Mouse (Mus musculus) megakaryocyte, adult 5-6 weeks (primary cell): ENCODE results near the gene Klf12. TPM values are rescaled to one million over a fixed set of nuclear protein-coding genes. Genes with fewer than 3 reads are reported as not detected.
"Not testable (repeated sequence)": the region's sequence is repeated elsewhere in the genome, so short reads cannot be mapped to it uniquely, and the experiment has no call there.

Experiments
- ATAC-seq: 2 replicates; pipeline ENCODE4 v1.8.0; 2016; ENCODE audit warnings: mild to moderate bottlenecking, inconsistent platforms; ENCODE audit not compliant: poor library complexity, severe bottlenecking
- total RNA-seq, 2 experiments: library from RNA; stranded (forward) in 1 of 2; stranded (reverse) in 1 of 2; fragments of 153-499, 151-499 nt in 1 of 2; fragments of 221-1000, 200-1000 nt in 1 of 2; gene quantifications; 2 replicates each; pipeline versions ENCODE4 v1.2.3 to v1.2.4; 2015 to 2017

The Klf12 gene
- total RNA-seq, 2 experiments from 2014 or later = 0.11 TPM; not detected in 1

GRCm38 (mm10) chr14:99894708-99895383 lies 389.6 kb downstream of the Klf12 start:
- peak; percentile 88 for ATAC-seq

DNA sequence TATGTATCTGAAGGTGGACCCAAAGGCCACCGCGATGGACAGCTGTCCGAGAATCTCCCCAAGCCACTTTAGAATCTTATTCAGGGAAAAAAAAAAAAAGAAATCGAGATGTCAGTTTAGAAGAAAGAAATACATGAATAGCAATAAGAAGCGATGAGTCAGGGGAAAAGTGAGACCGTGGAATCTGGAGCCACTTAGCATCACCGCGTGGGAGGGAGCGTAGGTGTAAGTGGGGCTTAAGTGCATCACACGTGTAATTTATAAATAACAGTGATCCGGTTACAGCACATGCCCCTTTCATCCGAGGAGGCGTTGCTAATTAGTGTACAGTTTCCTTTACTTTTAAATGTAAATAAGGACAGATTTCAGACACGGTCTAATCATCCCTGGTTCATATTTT lies 390.4 kb downstream of the Klf12 start:
- no peak for ATAC-seq

GRCm38 (mm10) chr14:99886503-99886902 lies 398.0 kb downstream of the Klf12 start:
- ATAC-seq = no peak

DNA sequence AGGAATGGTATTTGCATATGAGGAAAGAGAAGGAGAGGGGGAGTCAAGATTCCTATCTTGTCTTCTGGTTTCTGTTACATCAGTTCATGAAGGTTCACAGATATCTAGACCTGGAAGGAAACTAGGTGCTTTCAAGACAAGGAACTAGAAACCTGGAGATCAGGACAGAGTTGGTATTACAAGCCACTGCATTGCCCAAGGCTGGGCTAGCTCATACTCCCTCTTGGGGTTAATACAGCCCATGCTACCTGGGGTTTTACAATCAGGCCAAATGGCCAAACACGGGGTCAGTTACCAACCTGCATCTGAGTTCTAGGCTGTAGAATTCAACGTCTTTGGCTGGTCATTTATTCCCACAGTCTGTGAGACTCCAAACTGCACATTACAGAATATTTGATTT lies 398.9 kb downstream of the Klf12 start:
- 0 out of 2 replicates have a peak, but pooled peaks have one; percentile 10 for ATAC-seq

DNA sequence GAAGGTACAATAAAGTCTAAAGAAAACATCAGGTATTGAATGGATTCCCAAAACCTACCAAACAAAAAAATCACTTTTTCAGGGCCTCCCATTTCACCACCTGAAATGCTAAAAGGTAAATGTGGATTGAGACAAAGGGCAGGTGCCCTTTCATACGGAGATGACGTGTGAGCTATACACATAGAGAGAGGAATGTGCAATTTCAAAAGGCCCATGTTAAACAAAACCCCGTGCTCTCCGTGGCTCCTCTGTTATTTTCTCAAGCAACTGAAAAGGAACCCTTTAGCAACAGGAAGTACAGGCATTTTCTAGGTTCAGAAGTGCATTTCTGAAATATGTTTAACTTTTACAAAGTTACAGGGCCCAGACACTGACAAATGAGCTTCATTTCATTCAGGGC lies 399.4 kb downstream of the Klf12 start:
- no peak for ATAC-seq

DNA sequence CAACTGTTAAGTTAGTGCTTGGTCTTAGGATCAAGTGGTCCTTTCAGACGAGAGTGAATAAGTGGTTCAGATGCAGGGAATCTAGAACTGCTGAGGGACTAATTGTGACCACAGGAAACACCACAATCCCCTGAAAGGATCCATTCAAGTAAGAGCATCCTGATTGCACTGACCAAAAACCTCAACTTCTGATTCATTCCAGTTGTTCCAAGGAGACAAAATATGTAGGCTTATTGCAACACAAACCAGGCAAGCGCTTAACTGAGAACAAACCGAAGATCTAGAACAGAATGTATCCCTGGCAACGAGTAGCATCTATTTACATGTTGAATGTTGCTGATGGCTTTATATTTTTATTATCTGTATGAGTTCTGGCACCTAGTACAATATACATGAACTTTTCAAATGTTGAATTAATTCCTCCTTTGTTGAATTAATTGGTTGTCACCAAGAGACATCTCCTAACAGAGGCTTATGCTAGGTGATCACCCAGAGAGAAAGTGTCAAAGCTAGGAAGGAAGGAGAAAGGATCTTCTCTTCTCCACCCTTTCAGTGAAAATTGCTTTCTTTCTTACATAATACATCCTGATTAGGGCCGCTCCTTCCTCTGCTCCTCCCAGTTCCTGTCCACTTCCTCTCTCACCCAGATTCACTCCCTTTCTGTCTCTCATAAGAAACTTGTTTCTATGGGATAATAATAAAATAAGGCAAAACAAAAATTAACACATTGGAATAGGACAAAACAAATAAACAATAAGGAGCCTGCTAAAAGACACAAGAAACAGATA lies 407.5 kb downstream of the Klf12 start:
- no peak for ATAC-seq

DNA sequence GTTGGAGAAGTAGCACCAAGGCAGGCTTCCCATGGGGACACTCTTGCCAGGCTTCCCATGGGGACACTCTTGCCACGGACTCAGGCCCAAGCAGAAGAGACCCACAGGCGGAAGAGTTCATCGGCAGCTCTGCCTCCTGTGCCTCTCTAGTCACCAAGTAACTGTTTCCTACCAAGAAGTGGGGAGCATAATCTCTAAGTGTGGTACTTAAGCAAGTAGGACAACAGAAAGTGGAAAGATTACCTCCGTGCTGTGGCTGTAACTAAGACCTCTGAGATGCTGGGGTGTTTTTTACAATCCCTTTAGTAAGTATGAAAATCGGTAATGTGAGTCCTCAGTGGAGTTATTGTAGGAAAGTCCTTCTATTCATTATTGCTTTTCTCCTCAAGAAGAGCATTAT lies 410.8 kb downstream of the Klf12 start:
- no peak for ATAC-seq

DNA sequence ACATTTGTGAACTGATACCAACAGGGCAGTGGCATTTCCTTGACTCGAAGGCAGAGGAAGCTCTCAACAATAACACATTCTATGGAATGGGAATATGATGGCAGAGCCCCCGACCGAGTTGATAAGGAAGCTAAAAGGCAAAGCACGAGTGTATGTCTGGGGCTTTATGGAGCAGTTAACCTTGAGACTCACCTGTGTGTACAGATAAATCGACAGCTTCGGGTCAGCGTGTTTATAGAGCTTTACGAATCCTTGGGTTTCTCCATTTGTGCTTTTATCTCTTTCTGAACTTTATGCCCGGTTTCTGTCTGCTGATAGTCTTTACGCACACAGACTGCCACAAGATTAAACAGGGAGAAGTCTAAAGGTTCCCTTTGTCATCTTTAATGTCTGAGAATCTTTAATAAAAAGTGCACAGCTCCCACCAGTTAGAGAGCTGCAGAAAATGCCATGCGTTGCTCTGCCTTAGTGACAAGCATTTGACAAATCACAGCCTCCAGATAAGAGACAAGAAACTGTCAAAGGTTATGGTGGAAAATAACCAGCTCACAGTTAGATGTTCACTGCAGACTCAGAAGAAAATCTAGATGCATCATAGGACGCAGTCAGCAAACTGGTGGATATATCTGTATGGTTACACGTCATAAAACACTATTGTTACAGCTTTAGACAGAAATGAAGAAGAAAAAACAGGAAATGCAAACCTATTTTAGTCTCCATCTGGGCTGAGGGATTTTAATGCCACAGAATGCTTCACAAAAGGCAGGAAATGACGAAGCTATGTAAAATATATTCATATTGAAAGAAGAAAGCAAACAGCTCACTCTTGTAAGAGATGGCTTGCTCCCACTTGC lies 428.1 kb downstream of the Klf12 start:
- ATAC-seq = no peak

DNA sequence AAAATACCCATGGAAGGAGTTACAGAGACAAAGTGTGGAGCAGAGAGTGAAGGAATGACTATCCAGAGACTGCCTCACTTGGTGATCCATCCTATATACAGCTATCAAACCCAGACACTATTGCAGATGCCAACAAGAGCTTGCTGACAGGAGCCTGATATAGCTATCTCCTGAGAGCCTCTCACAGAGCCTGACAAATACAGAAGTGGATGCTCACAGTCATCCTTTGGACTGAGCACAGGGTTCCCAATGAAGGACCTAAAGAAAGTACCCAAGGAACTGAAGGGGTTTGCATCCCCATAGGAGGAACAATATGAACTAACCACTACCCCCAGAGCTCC lies 430.0 kb downstream of the Klf12 start:
- ATAC-seq = not testable (repeated sequence)

DNA sequence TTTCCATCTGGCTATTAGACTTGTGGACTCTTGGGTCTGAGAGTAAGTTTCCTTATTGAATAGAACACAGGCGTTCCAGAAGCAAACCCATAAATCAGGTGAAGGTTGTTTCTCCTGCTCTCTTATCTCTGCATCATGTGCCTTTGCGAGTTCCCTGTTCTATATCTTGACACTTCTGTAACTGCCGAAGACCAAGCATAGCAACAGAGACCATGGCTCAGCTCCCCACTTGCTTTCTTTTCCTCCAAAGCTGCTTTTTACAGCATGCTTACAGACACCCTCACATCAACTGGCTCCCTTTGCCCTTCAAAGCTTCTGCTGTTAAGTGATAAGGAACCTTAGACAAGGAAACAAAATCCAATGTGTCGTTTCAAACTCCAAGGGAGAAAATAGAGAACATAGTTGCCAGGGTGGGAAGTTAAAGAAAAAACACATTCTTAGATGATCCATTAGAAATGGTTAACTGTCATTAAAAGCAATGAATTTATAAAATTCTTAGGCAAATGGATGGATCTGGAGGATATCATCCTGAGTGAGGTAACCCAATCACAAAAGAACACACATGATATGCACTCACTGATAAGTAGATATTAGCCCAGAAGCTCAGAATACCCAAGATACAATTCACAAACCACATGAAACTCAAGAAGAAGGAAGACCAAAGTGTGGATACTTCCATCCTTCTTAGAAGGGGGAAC lies 430.6 kb downstream of the Klf12 start:
- not testable (repeated sequence) for ATAC-seq

DNA sequence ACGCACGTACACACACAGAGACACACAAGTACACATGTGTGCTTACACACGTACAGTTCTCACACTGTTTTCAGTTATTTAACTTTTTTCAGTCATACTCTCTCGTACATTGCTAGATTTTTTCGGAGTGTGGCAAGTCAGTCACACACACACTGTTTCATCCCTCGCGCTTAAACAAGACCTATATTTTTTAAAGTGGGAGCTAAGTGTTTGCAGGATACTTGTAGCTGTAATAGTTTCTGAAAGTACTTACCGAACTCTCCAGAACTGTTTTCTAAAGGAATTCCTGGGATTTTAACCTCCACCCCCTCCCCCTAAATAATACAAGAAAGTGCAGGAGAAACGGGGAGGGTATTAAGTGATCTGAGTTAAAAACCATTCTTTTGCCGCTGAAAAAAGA lies 434.1 kb downstream of the Klf12 start:
- no peak for ATAC-seq

DNA sequence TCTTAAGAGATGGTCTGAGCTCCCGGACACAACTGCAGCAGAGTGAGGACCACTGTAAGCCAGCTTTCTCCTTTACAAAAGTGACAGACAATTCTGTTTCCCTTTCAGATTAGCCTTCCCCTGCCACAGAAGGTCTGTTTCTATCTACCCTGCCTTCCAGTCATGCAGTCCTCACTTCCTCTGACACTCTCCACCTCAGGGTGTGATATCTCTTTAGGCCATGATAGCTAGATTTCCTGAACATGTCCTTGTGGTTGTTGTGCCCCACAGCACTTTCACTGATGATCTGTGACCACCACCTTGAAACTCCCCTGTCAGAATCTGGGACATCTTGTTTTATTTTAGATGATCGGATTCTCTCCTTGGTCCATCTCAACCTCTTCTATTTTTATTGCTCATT lies 437.0 kb downstream of the Klf12 start:
- no peak for ATAC-seq

- no peak for ATAC-seq
Observed at GRCm38 (mm10) chr14:99826713-99827112, 457.8 kb downstream of the Klf12 start.
